Mouse (Mus musculus) ovary, postnatal 10 days (tissue): ENCODE data around the gene Map1lc3b.

ENCODE experiments used
- DNase-seq: peaks from one replicate; pipeline ENCODE4 v3.0.0; 2022; ENCODE audit warnings: low spot score

Map1lc3b gene

DNA sequence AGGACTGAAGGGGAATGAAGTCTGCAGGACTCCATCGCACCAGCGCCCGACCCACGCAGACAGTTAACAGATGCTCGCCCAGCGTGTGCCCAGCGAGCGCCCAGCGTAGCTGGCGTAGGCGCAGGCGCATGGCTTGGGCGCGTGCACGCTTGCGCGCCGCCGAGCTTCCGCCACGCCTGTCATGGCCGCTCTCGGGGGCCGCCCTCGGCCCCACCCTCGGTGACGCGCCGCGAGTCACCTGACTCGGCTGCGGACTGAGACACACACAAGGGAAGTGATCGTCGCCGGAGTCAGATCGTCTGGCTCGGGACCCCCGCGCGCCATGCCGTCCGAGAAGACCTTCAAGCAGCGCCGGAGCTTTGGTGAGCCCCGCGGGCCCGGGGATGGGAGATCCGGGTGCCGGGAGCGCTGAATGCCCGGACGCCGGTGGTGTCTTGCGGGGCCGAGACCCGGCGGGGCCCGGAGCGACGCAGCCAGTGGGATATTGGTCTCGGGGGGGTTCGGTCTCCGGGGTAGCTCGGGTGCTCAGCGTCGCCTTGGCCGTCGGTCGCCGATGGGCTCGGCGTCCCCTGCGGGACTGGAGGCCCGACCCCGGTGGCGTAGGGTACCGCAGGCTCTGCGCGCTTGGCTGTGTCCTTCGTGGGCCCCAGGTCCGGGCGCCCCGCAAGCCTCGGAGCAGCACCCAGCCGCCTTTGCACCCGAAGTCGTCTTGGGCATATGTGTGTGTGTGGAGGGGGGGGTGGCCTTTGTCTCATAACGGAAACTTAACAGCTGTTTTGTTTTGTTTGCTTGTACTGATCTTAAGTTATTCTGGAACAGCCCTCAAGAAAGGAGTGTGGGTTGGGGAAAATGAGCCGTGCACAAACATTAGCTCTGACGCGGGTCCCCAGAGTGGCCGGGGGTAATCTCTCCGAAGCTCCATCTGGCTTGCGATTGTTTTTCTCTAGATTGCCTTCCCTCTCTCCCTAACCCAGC is at the start of gene Map1lc3b:
Gene Map1lc3b (plus strand): TSS at position 159 of the 975 bp plus-strand sequence.
- DNase-seq: peak; percentile 94

GRCm38 (mm10) chr8:121541862-121542261 is 48.3 kb upstream of the Map1lc3b start:
- no peak for DNase-seq

DNA sequence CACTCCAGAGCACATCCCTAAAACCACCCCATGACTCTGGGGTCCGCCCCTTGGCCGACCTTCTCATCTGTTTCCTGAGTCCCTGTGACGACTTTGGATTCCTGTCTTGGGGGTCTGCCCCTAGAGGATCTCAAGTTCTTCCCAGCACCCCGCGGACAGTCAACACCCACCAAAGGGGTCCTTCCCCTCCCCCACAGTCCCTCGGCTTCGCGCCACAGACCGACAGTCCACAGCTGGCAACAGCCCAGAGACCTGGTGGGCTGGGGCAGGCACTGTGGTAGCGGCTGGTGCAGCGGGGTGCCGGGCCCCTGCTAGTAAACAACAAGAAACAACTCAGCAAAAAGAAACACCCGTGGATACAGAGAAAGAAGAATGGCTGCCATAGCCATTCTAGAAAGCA is 47.3 kb upstream of the Map1lc3b start:
- no peak for DNase-seq

GRCm38 (mm10) chr8:121544276-121544785 is 45.8 kb upstream of the Map1lc3b start, which contains the start of gene 1700018B08Rik:
TSS of gene 1700018B08Rik (minus strand) at chr8:121544320.
- DNase-seq: no peak

GRCm38 (mm10) chr8:121544936-121545335 is 45.2 kb upstream of the Map1lc3b start:
- no peak for DNase-seq

DNA sequence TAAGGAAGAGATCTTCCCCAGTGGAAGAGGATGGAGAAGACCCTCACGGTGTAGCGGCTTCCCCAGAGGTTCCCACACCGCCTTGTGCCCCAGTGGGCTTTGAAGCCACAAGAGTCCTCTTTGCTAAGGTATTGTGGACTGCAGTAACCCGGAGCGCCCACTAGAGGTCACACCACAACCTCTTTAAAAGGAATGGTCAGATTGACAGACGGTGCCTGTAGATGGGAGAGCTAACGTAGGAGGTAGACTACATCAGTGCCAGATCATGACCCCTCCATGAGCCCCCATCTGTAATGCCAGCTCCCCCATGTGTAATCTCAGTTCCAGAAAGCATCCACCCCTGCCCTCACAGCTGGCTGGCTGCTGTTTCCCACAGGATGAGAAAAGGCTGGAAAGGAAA is 43.0 kb upstream of the Map1lc3b start:
- DNase-seq: no peak

DNA sequence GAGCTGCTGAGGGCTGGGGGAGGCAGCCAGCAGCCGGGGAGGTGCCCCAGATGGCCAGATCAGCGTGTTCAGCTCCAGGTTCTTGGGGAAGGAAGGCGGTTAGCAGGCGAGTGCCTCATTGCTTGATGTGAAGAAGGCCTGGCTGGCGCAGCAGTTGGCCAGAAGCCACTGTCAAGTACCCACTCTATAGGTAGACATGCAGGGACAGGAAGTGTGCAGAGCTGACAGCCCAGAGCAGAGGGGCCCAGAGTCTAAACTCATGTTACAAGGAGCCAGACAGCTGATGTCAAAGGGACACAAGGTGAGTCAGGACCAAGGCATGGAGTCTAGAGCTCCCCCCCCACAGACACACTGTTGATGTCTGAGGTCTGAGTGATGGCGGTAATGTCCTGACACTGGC is 40.1 kb upstream of the Map1lc3b start:
- DNase-seq: no peak

DNA sequence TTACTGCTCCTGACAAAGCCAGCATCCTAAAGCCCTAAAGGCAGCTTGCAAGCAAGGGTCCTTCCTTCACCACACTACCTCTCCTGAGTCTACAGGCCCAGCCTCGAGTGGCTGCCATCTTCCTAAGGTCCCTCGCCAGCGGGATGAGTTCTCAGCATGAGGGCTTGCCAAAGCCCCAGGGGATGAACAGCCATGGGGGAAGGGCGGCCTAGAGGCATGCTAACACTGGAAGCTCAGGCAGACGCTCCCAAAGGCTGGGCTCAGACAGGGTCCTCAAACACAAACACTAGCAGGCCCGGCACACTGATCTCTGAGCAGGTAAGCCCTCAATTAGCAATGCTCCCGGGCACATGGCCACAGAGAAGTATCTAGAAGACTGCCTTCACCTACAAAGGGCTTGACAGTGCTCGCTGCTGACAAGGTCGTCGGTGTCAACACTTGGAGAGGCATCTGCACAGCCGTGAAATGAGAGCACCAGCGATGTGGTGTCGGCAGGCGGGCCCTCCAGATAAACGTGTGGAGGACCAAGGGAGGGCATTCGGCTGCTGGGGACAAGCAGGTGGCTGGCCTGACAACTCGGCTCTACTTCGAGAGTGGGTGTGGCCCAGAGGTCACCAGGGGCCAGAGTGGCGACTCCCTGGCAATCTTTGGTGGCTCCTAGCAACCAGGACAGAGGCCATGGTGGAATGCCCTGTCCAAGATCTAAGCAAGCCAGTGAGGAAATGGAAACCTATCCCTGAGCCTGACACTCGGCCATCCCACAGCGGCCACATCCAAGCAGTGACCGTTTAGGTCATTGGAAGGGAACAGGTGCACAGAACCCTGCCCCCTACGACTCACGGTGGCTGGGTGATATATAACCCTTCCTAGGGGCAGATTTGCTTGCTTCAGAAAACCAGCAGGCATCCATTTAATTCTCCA is 38.8 kb upstream of the Map1lc3b start:
- DNase-seq: no peak

DNA sequence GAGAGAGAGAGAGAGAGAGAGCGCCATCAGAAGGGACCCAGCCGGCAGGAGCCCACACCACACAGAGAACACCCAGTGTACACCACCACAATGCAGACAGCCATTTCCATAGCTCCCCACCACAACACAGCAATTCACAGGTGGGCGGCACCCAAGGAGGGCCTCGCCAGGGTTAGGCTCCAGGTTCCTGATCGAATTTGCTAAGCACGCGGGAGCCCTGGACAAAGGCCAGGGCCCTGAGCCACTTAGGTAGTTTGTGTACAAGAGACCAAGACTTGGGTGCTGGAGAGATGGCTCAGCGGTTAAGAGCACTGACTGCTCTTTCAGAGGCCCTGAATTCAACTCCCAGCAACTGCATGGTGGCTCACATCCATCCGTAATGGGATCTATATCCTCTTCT is 37.7 kb upstream of the Map1lc3b start:
- DNase-seq: no peak

- no peak for DNase-seq
These were observed 36.2 kb upstream of the Map1lc3b start for GRCm38 (mm10) chr8:121553831-121554475.

- no peak for DNase-seq
These were observed 32.4 kb upstream of the Map1lc3b start for GRCm38 (mm10) chr8:121557746-121558145.

DNA sequence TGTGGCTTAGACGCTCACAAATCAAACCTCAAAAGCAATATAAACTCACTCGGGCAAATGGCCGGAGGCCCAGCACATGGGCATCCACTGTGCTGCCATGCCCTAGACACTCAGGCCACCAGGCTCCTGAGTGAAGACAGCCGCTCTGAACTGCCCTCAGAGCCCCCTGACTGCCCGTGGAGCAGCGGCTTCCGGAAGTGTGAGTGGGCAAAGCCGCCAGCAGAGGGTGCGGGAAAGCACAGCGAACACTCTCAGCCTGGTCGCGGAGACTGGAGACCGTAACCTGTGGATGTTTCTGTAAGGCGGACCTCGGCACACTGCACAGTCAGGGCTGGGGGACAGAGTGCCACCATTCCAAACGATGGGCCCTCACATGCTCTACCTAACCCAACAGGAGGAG is 31.6 kb upstream of the Map1lc3b start:
- DNase-seq: no peak

DNA sequence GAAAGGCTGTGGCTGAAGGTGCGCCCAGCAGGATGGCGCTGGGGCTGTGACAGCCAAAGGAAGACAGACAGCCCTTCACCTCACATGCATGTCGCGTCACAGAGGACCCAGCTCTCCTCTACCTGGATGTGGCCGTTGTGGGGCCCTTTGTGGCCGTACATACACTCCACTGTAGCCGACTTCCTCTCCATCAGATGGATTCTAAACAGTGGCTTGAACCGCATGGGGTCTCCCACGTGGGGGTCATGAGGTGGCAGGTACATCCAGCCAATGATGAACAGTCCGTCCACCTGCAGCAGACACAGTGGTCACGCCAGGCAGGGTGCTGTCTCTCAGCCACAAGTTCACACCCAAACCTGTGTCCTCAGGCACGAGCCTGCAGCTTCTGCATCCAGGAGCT is 30.4 kb upstream of the Map1lc3b start:
- no peak for DNase-seq

DNA sequence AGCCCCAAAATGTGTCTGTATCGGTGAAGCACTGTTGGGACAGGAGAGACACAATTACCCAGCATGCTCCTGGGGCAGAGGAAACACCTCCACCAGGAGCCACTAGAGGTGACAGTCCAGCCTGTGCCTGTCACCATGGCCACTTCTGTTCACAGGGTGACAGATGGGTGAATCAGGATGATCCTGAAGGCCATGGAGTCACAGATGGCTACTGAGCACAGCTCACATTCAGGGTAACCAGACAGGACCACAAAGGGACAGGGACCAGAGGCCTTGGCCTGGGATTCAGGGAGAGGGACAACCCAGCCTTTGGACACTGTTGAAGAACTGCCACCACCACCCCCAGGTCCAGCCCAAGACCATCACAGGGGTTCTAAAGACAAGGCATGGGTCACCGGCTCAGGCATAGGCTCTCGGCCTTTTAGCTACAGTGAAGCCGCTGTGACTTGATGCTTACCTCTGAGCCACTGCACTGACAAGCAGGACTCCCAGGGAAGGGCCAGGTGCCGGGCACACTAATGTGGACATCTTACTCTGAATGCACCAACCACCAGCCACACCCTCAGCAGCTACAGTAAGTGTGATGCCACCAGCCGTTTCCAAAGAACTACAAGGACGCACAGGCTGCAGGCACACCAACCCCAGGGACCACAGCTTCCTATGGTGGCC is 29.6 kb upstream of the Map1lc3b start:
- no peak for DNase-seq

GRCm38 (mm10) chr8:121561636-121562345 is 28.4 kb upstream of the Map1lc3b start:
- no peak for DNase-seq

- no peak for DNase-seq
These were observed 27.2 kb upstream of the Map1lc3b start for GRCm38 (mm10) chr8:121562941-121563351.

GRCm38 (mm10) chr8:121563701-121564100 is 26.5 kb upstream of the Map1lc3b start:
- no peak for DNase-seq

DNA sequence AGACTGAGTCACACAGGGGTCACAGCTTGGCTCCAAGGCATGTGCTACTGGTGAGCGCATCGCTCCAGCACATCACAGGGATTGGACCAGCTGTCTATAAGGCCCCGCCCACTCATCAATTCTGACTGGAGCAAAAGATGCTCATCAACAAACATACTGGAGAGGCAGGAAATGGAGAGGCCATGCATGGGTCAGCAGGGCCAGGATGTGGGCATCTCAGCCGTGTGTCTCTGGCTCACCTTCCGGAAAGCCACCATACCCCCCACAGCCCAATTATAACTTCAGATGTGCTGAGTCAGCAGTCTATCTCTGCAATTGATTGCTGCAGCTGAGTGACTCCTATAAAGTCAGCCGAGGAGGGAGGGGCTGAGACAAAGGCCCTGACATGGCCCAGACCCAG is 21.8 kb upstream of the Map1lc3b start:
- DNase-seq: no peak

DNA sequence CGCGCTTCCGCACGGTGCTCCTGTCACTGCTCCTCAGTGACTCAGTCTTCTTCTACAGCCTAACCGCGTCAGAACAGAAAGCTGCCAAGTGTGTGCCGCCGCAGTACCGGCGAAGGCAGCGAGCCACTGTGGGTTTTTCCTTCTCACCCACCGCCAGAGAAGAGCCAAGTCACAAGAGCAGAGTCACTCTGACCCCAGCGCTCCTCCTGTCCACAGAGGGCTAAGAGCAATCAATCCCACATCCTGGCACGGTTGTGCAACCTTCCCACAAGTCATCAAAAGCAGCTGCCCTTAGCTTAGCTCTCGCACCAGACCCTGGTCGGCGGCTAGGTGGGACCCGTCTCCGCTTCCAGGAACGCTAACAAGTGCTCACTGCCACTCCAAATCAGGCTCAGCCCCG is 19.8 kb upstream of the Map1lc3b start:
- no peak for DNase-seq

GRCm38 (mm10) chr8:121570801-121571200 is 19.4 kb upstream of the Map1lc3b start:
- DNase-seq: no peak

- DNase-seq: no peak
These were observed 18.0 kb upstream of the Map1lc3b start for GRCm38 (mm10) chr8:121572121-121572520.
